Mouse (Mus musculus): ENCODE measurements around the gene Glod4.

DNA sequence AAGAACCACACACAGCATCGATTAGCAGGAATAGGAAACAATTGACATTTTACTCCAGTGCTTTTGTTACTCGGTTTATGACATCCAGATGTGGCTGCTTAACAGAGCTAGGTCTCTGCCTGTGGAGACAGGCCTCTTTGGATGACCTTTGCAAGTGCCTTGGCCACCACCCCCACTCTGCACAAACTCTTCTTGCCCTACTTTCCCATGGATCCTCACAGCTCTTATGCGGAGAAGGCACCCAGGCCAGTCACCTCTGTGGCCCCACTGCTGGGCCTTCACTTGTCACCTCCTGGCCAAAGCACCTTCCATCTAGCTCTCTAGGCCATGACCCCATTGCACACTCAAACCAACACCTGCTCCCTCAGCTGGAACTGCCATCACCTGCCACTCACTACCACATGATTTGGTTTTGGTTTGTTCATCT lies 159.6 kb downstream of the Glod4 start:
- no peak for TF ChIP-seq CTCF (IDR thresholded peaks at IDR 0.05; ENCODE audit: low read depth)
- no peak for TF ChIP-seq EP300 (optimal IDR thresholded peaks at IDR 0.05)
